Mouse (Mus musculus) liver, embryonic 11.5 days (tissue): ENCODE results near the gene Aqp8. TPM values are rescaled to one million over a fixed set of nuclear protein-coding genes. Genes with fewer than 3 reads are reported as not detected.

ENCODE experiments used
- ATAC-seq: fragments of 200-750 bp; cut with Nextera tagmentation; replicated peaks from 2 replicates; pipeline ENCODE4 v1.8.0; 2017; ENCODE audit warnings: moderate number of reproducible peaks, mild to moderate bottlenecking, moderate TSS enrichment, moderate library complexity; ENCODE audit not compliant: low FRiP score
- DNase-seq: peaks from one replicate; pipeline ENCODE4 v3.0.0-alpha.2; 2017; ENCODE audit warnings: low spot score
- H3K27ac ChIP-seq: fragments of 300-500 bp; sonication (generic); 2 replicates; pipeline ENCODE4 v1.5.1; 2014; ENCODE audit warnings: mild to moderate bottlenecking, low read depth, low read length, control low read depth
- H3K27me3 ChIP-seq: fragments of 300-500 bp; sonication (generic); replicated peaks from 2 replicates; pipeline ENCODE4 v1.6.1; 2014; ENCODE audit warnings: low read length, mixed read lengths; ENCODE audit not compliant: control insufficient read depth, insufficient read depth
- H3K36me3 ChIP-seq: fragments of 300-500 bp; sonication (generic); 2 replicates; pipeline ENCODE4 v1.6.1; 2014; ENCODE audit warnings: mild to moderate bottlenecking, low read length, moderate library complexity, mixed read lengths; ENCODE audit not compliant: control insufficient read depth, insufficient read depth
- H3K4me1 ChIP-seq: fragments of 300-500 bp; sonication (generic); replicated peaks from 2 replicates; pipeline ENCODE4 v1.6.1; 2014; ENCODE audit warnings: low read length, mixed read lengths; ENCODE audit not compliant: control insufficient read depth, insufficient read depth
- H3K4me2 ChIP-seq: fragments of 300-500 bp; sonication (generic); 2 replicates; pipeline ENCODE4 v1.6.1; 2014; ENCODE audit warnings: mild to moderate bottlenecking, control low read depth, moderate library complexity
- H3K4me3 ChIP-seq: fragments of 300-500 bp; sonication (generic); 2 replicates; pipeline ENCODE4 v1.5.1; 2014; ENCODE audit warnings: low read depth, low read length, control low read depth
- H3K9ac ChIP-seq: fragments of 300-500 bp; sonication (generic); 2 replicates; pipeline ENCODE4 v1.6.1; 2014; ENCODE audit warnings: low read depth, low read length, control low read depth
- H3K9me3 ChIP-seq: fragments of 300-500 bp; sonication (generic); 2 replicates; pipeline ENCODE4 v1.6.1; 2016; ENCODE audit warnings: low read length, inconsistent platforms, mixed read lengths; ENCODE audit not compliant: control insufficient read depth
- WGBS: fragments of 180-500 bp; shearing (Covaris S2); extraction: QIAGEN DNeasy Blood & Tissue Kit; methylation state at CpG from one replicate; pipeline ENCODE4 v1.1.7; 2014; 5-methylcytosine and 5-hydroxymethylcytosine counted together
- polyA plus RNA-seq: library from polyadenylated mRNA; unstranded; fragments of >200 nt; fragmentation: Nextera tagmentation; extraction: Ambion mirVana; gene quantifications from 2 replicates; pipeline ENCODE4 v1.2.1, GENCODE M21; 2014

Aqp8 gene
- polyA plus RNA-seq, 1 experiment from 2014 or later = 2.5 TPM

GRCm38 (mm10) chr7:123500239-123501219, 38.4 kb downstream of the Aqp8 start, which contains the start of gene Zkscan2:
TSS of gene Zkscan2 (minus strand) at chr7:123500449.
- Histone ChIP-seq H3K27ac (no peak within 1 kb of the TSS), H3K9ac (peak within 1 kb of the TSS; percentile 50), H3K4me3 (peak within 1 kb of the TSS; percentile 59), H3K27me3 (peaks cover 12% of the 10 kb centered on the region), H3K4me2 (peak within 1 kb of the TSS; percentile 84), H3K9me3 (no peaks in the 10 kb centered on the region), H3K36me3 (no peaks in the 10 kb centered on the region), H3K4me1 (no peaks in the 10 kb centered on the region; the same call in 1 of the 2 replicates)
- WGBS = 2% methylated on average over 71 of the region's 71 CpGs
- ATAC-seq (peak; percentile 72), DNase-seq (peak; percentile 68)

GRCm38 (mm10) chr7:123503358-123503757, 41.3 kb downstream of the Aqp8 start:
- no peak overlapping the region for H3K27ac ChIP-seq
- H3K27me3 ChIP-seq = peaks cover 12% of the 10 kb centered on the region
- no peak overlapping the region for H3K4me2 ChIP-seq
- no peaks in the 10 kb centered on the region; the same call in 1 of the 2 replicates for H3K4me1 ChIP-seq
- DNase-seq (peak; percentile 38), ATAC-seq (no peak)
- no peaks in the 10 kb centered on the region for H3K36me3 ChIP-seq
- no peaks in the 10 kb centered on the region; the same call in 1 of the 2 replicates for H3K9me3 ChIP-seq
- no peak overlapping the region for H3K9ac ChIP-seq
- 17% methylated on average over 1 of the region's 1 CpGs for WGBS
- no peak overlapping the region for H3K4me3 ChIP-seq

GRCm38 (mm10) chr7:123507946-123508345, 45.9 kb downstream of the Aqp8 start:
- ATAC-seq = no peak
- no peak overlapping the region for H3K9ac ChIP-seq
- DNase-seq = no peak

More at GRCm38 (mm10) chr7:123507946-123508345, 45.9 kb downstream of the Aqp8 start:
- Histone ChIP-seq H3K4me2 (no peak overlapping the region), H3K27ac (no peak overlapping the region), H3K4me1 (no peaks in the 10 kb centered on the region), H3K4me3 (no peak overlapping the region), H3K27me3 (no peaks in the 10 kb centered on the region), H3K9me3 (no peaks in the 10 kb centered on the region; the same call in 1 of the 2 replicates), H3K36me3 (no peaks in the 10 kb centered on the region)
- 77% methylated on average over 7 of the region's 7 CpGs for whole genome bisulfite sequencing

Other genes with a start within 250 kb of the Aqp8 start
- gene Slc5a11, start 247.5 kb upstream of the Aqp8 start, polyA plus RNA-seq = 0.35 and 1.9 TPM in 2 replicates
- gene Lcmt1, start 92.5 kb upstream of the Aqp8 start, polyA plus RNA-seq = 49.7 and 54.4 TPM in 2 replicates
- gene Arhgap17, start 92.4 kb upstream of the Aqp8 start, polyA plus RNA-seq = 29.8 and 31.3 TPM in 2 replicates
- gene Zkscan2, start 38.2 kb downstream of the Aqp8 start, polyA plus RNA-seq = 0.90 and 0.93 TPM in 2 replicates